9 mouse cellular contexts compared by ENCODE assay signal in genomic region chr9:45710300-45710699, GRCm38 (mm10).
DNase-seq lines count a peak whose midpoint lies in the region.
"Had no signal": no experiment of that assay in that cellular context is flagged by ENCODE, and none has a peak within 500 bp of the region (broad histone marks: within the 10 kb centered on the region; RNA-seq: fewer than 3 reads in every experiment).

No protein-coding gene starts in this region.

- peak; percentile 4 for DNase-seq in adrenal gland, adult 2 months
- DNase-seq in adrenal gland, adult 8-10 months = no peak
- DNase-seq in kidney, postnatal 4 days = peak; percentile 58 to 60
- no peak for DNase-seq in kidney, adult 9 months
- peak; percentile 76 for DNase-seq in Muller cell, postnatal 12 days (ENCODE audit: inconsistent ontology term)
- peak; percentile 39 for DNase-seq in induced T-regulatory cell, adult 2 months (ENCODE audit: low read depth)
- no peak for DNase-seq in ovary, postnatal 36 days (ENCODE audit: low spot score)
- no peak for DNase-seq in gastrocnemius, postnatal 25 days
- DNase-seq: cerebellum, postnatal 25 days had no signal

Comparison
In these comparisons a context has a peak if more than half of its experiments do, and no peak if none do; other contexts are left out.
1. DNase-seq: peak in adrenal gland, adult 2 months (single experiment), kidney, postnatal 4 days (2 of 2), Muller cell, postnatal 12 days (single experiment) and induced T-regulatory cell, adult 2 months (single experiment); none in adrenal gland, adult 8-10 months (single experiment), kidney, adult 9 months (single experiment), ovary, postnatal 36 days (single experiment) and gastrocnemius, postnatal 25 days (single experiment).